Mouse (Mus musculus) cerebellum, adult 2 months (tissue): ENCODE data around the gene Gm17124. TPM values are rescaled to one million over a fixed set of nuclear protein-coding genes. Genes with fewer than 3 reads are reported as not detected.
"Not testable (repeated sequence)": the region's sequence is repeated elsewhere in the genome, so short reads cannot be mapped to it uniquely, and the experiment has no call there.

Experiments
- DNase-seq, 2 experiments: peaks; one replicate each; pipeline ENCODE4 v3.0.0; 2021
- H3K27ac ChIP-seq: fragments of 200-500 bp; 2 replicates; pipeline ENCODE4 v1.5.1; 2012; ENCODE audit warnings: low read length, control low read depth, inconsistent platforms; ENCODE audit not compliant: insufficient read depth
- H3K27me3 ChIP-seq: fragments of 200-500 bp; 2 replicates; pipeline ENCODE4 v1.6.1; 2012; ENCODE audit warnings: inconsistent platforms, mild to moderate bottlenecking, low read length, moderate library complexity; ENCODE audit not compliant: control insufficient read depth, insufficient read depth
- H3K4me1 ChIP-seq: fragments of 200-500 bp; 2 replicates; pipeline ENCODE4 v1.6.1; 2011; ENCODE audit warnings: low read length; ENCODE audit not compliant: control insufficient read depth, insufficient read depth
- H3K4me3 ChIP-seq: fragments of 200-500 bp; replicated peaks from 2 replicates; pipeline ENCODE3; 2011; ENCODE audit warnings: mild to moderate bottlenecking, low read depth, low read length, control low read depth; ENCODE audit not compliant: insufficient read depth
- WGBS: fragments of 180-500 bp; shearing (Covaris S2); methylation state at CpG from one replicate; pipeline ENCODE4 v1.1.7; 2018; 5-methylcytosine and 5-hydroxymethylcytosine counted together
- polyA plus RNA-seq: library from polyadenylated mRNA; depleted of rRNA; stranded (reverse); fragments of >200 nt; gene quantifications from 2 replicates; pipeline ENCODE4 v1.2.3, GENCODE M21; 2012; rRNA removed

The Gm17124 gene
- not detected in 2 replicates for polyA plus RNA-seq

GRCm38 (mm10) chr14:42599782-42600181, at the start of gene Gm17124:
TSS of gene Gm17124 (minus strand) at chr14:42599882.
- no CpG with 5 or more reads among the region's 3 CpGs for WGBS
- H3K4me3 ChIP-seq, H3K27me3 ChIP-seq, H3K4me1 ChIP-seq, H3K27ac ChIP-seq, DNase-seq: not testable (repeated sequence)

- DNase-seq, H3K4me1 ChIP-seq, H3K27me3 ChIP-seq, H3K4me3 ChIP-seq, H3K27ac ChIP-seq: not testable (repeated sequence)
- WGBS: 100% methylated on average over 1 of the region's 2 CpGs
Observed at GRCm38 (mm10) chr14:42641817-42642216, 42.1 kb upstream of the Gm17124 start, which contains the start of gene Gm3633. TSS of gene Gm3633 (minus strand) at chr14:42641917.

Other genes starting within 250 kb of the Gm17124 start
- gene Gm8005, start 160.2 kb downstream of the Gm17124 start, polyA plus RNA-seq: not detected in 2 replicates
- not detected in 2 replicates for gene Gm8011, start 136.0 kb downstream of the Gm17124 start, polyA plus RNA-seq
- gene Gm8020, start 97.5 kb downstream of the Gm17124 start, polyA plus RNA-seq: not detected in 2 replicates
- 0.19 and 0.31 TPM in 2 replicates for gene Gm8024, start 75.6 kb downstream of the Gm17124 start, polyA plus RNA-seq
- not detected in 2 replicates for gene Gm3633, start 42.0 kb upstream of the Gm17124 start, polyA plus RNA-seq
- not detected in 2 replicates for gene Gm10378, start 56.1 kb upstream of the Gm17124 start, polyA plus RNA-seq
- not detected in 2 replicates for gene Gm3015, start 168.9 kb upstream of the Gm17124 start, polyA plus RNA-seq
- not detected in 2 replicates for gene Gm10377, start 198.1 kb upstream of the Gm17124 start, polyA plus RNA-seq